Mouse (Mus musculus): ENCODE measurements around the gene Adcy9. TPM values are rescaled to one million over a fixed set of nuclear protein-coding genes. Genes with fewer than 3 reads are reported as not detected.

The Adcy9 gene
- polyA plus RNA-seq, 1 experiment from 2014 or later: 1.3 TPM

DNA sequence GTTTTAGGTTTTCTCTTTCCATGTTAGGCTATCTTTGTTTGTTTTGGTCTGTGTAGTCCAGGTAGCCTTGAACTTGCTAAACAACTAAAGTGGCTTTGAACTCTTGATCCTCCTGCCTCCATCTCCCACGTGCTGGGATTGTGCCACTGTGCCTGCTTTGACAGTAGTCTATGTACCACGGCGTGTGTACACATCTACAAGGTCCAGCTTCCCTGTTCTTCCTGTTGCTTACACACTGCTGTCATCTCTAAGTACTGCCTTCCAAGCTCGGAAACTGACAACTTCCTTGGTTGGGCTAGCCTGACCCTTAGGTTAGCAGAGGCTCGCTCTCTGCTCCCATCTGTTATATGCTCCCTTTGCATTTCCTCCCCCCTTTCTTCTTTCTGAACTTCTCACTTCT lies 116.7 kb downstream of the Adcy9 start:
- WGBS: 81% methylated on average over 5 of the region's 5 CpGs
- Histone ChIP-seq H3K4me2 (no peak overlapping the region), H3K9ac (ENCODE audit: low read length) (no peak overlapping the region), H3K9me3 (ENCODE audit: control insufficient read depth, low read length) (no peaks in the 10 kb centered on the region), H3K27me3 (ENCODE audit: control insufficient read depth, insufficient read depth, low read length) (no peaks in the 10 kb centered on the region), H3K4me1 (ENCODE audit: control insufficient read depth, insufficient read depth, low read length) (no peaks in the 10 kb centered on the region), H3K36me3 (ENCODE audit: control insufficient read depth, insufficient read depth, low read length) (no peaks in the 10 kb centered on the region), H3K27ac (ENCODE audit: low read depth, low read length) (no peak overlapping the region), H3K4me3 (ENCODE audit: low read depth, low read length) (no peak overlapping the region)
- no peak for ATAC-seq (ENCODE audit: low FRiP score)
- no peak for DNase-seq (ENCODE audit: low spot score, missing footprints)

DNA sequence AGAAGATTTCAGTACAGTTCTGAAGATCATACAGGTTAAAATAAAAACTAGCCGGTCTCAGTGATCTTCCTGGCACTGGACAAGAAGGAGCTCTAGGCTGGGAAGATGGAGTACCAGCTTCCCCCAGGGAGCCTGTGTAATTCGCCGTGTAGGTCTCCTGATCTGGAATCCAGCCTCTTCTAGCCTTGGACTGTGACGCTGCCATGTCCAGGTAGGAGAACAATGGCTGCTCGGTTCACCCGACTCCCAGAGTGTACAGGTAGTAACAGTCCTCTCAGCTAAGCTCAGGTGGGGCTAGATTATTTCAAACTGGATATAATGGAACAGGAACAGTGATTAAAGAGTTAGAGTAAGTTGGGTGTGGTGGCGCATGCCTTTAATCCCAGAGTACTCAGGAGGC lies 120.0 kb downstream of the Adcy9 start:
- H3K4me3 ChIP-seq (ENCODE audit: low read depth, low read length): no peak overlapping the region
- WGBS: 91% methylated on average over 7 of the region's 7 CpGs

GRCm38 (mm10) chr16:4293259-4293658 lies 127.0 kb downstream of the Adcy9 start:
- whole genome bisulfite sequencing: 84% methylated on average over 3 of the region's 3 CpGs
- H3K27me3 ChIP-seq (ENCODE audit: control insufficient read depth, insufficient read depth, low read length): no peaks in the 10 kb centered on the region
- no peak overlapping the region for H3K27ac ChIP-seq (ENCODE audit: low read depth, low read length)
- no peaks in the 10 kb centered on the region for H3K9me3 ChIP-seq (ENCODE audit: control insufficient read depth, low read length)
- no peak overlapping the region for H3K4me2 ChIP-seq
- no peak overlapping the region for H3K9ac ChIP-seq (ENCODE audit: low read length)
- H3K4me3 ChIP-seq (ENCODE audit: low read depth, low read length): no peak overlapping the region
- no peaks in the 10 kb centered on the region for H3K4me1 ChIP-seq (ENCODE audit: control insufficient read depth, insufficient read depth, low read length)
- no peak for DNase-seq (ENCODE audit: low spot score, missing footprints)
- ATAC-seq (ENCODE audit: low FRiP score): no peak
- H3K36me3 ChIP-seq (ENCODE audit: control insufficient read depth, insufficient read depth, low read length): no peaks in the 10 kb centered on the region

More for the DNA sequence above, 120.0 kb downstream of the Adcy9 start:
- Histone ChIP-seq H3K27ac (ENCODE audit: low read depth, low read length) (no peak overlapping the region), H3K9ac (ENCODE audit: low read length) (no peak overlapping the region), H3K27me3 (ENCODE audit: control insufficient read depth, insufficient read depth, low read length) (no peaks in the 10 kb centered on the region), H3K36me3 (ENCODE audit: control insufficient read depth, insufficient read depth, low read length) (no peaks in the 10 kb centered on the region), H3K9me3 (ENCODE audit: control insufficient read depth, low read length) (no peaks in the 10 kb centered on the region), H3K4me2 (no peak overlapping the region), H3K4me1 (ENCODE audit: control insufficient read depth, insufficient read depth, low read length) (no peaks in the 10 kb centered on the region)
- ATAC-seq (ENCODE audit: low FRiP score) (no peak), DNase-seq (ENCODE audit: low spot score, missing footprints) (no peak)

GRCm38 (mm10) chr16:4289507-4289906 lies 130.8 kb downstream of the Adcy9 start:
- Histone ChIP-seq H3K9me3 (ENCODE audit: control insufficient read depth, low read length) (no peaks in the 10 kb centered on the region), H3K36me3 (ENCODE audit: control insufficient read depth, insufficient read depth, low read length) (no peaks in the 10 kb centered on the region), H3K27me3 (ENCODE audit: control insufficient read depth, insufficient read depth, low read length) (no peaks in the 10 kb centered on the region), H3K4me1 (ENCODE audit: control insufficient read depth, insufficient read depth, low read length) (no peaks in the 10 kb centered on the region), H3K4me3 (ENCODE audit: low read depth, low read length) (no peak overlapping the region), H3K9ac (ENCODE audit: low read length) (no peak overlapping the region), H3K27ac (ENCODE audit: low read depth, low read length) (no peak overlapping the region), H3K4me2 (no peak overlapping the region)
- no peak for ATAC-seq (ENCODE audit: low FRiP score)
- DNase-seq (ENCODE audit: low spot score, missing footprints): no peak

GRCm38 (mm10) chr16:4286593-4286992 lies 133.7 kb downstream of the Adcy9 start:
- 89% methylated on average over 7 of the region's 7 CpGs for WGBS
- no peak overlapping the region for H3K9ac ChIP-seq (ENCODE audit: low read length)
- H3K4me1 ChIP-seq (ENCODE audit: control insufficient read depth, insufficient read depth, low read length): no peaks in the 10 kb centered on the region
- H3K27ac ChIP-seq (ENCODE audit: low read depth, low read length): no peak overlapping the region
- no peaks in the 10 kb centered on the region for H3K27me3 ChIP-seq (ENCODE audit: control insufficient read depth, insufficient read depth, low read length)
- DNase-seq (ENCODE audit: low spot score, missing footprints) (no peak), ATAC-seq (ENCODE audit: low FRiP score) (no peak)
- H3K9me3 ChIP-seq (ENCODE audit: control insufficient read depth, low read length): no peaks in the 10 kb centered on the region
- no peaks in the 10 kb centered on the region for H3K36me3 ChIP-seq (ENCODE audit: control insufficient read depth, insufficient read depth, low read length)
- H3K4me2 ChIP-seq: no peak overlapping the region
- no peak overlapping the region for H3K4me3 ChIP-seq (ENCODE audit: low read depth, low read length)

DNA sequence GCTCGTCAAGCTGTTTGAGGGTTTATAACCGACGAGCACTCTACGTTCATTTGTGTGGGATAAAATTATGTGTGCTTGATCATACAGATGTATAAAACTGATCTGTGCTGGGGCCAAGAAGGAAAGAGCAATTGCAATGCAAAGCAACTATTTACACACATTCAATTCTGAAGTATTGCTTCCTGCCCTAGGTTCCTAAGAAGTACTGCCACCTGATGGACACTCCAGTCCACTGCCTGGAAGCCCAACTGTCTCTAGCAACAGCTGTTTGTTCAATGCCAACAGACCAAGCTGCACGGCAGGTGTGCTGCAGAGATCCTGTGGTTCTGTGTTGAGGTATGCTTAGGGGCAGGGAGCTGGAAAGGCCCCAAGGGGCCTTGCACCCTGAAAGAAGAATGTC lies 135.0 kb downstream of the Adcy9 start:
- 75% methylated on average over 5 of the region's 5 CpGs for WGBS
- no peak overlapping the region for H3K4me2 ChIP-seq
- H3K9me3 ChIP-seq (ENCODE audit: control insufficient read depth, low read length): no peaks in the 10 kb centered on the region
- H3K27ac ChIP-seq (ENCODE audit: low read depth, low read length): no peak overlapping the region
- no peaks in the 10 kb centered on the region for H3K4me1 ChIP-seq (ENCODE audit: control insufficient read depth, insufficient read depth, low read length)
- no peak overlapping the region for H3K9ac ChIP-seq (ENCODE audit: low read length)
- no peak overlapping the region for H3K4me3 ChIP-seq (ENCODE audit: low read depth, low read length)
- DNase-seq (ENCODE audit: low spot score, missing footprints) (no peak), ATAC-seq (ENCODE audit: low FRiP score) (no peak)
- no peaks in the 10 kb centered on the region for H3K36me3 ChIP-seq (ENCODE audit: control insufficient read depth, insufficient read depth, low read length)
- no peaks in the 10 kb centered on the region for H3K27me3 ChIP-seq (ENCODE audit: control insufficient read depth, insufficient read depth, low read length)

DNA sequence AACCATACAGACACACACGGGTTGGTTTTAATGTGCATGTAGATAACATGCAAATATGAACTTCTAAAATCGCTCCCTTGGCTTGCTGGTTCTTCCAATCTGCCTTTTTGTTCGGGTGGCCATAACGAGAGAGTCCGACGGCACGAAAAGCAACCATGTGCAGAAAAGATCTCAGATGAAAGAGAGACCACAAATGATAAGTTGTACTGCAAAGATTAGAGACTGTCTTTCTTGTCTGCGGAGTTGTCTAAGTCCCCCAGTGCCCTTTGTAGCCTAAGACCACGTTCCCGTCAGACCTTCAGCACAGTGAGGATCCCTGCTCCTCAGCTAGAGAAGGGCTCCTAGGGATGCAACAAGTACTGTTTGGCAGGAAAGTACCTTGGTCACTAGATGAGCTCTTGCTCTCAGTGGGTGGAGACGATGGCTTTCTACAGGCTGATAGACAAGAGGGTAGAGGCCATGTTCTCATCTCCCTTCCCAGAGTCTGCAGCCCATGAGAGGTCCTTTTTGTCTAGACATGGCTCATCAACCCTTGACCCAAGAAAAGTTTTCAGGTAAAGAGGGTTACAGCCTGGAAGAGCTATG lies 136.9 kb downstream of the Adcy9 start:
- no peak for DNase-seq (ENCODE audit: low spot score, missing footprints)
- no peak for ATAC-seq (ENCODE audit: low FRiP score)
- Histone ChIP-seq H3K9me3 (ENCODE audit: control insufficient read depth, low read length) (no peaks in the 10 kb centered on the region), H3K4me2 (no peak overlapping the region), H3K4me1 (ENCODE audit: control insufficient read depth, insufficient read depth, low read length) (no peaks in the 10 kb centered on the region), H3K4me3 (ENCODE audit: low read depth, low read length) (no peak overlapping the region), H3K9ac (ENCODE audit: low read length) (no peak overlapping the region), H3K36me3 (ENCODE audit: control insufficient read depth, insufficient read depth, low read length) (no peaks in the 10 kb centered on the region), H3K27ac (ENCODE audit: low read depth, low read length) (no peak overlapping the region), H3K27me3 (ENCODE audit: control insufficient read depth, insufficient read depth, low read length) (no peaks in the 10 kb centered on the region)
- 89% methylated on average over 11 of the region's 11 CpGs for WGBS

DNA sequence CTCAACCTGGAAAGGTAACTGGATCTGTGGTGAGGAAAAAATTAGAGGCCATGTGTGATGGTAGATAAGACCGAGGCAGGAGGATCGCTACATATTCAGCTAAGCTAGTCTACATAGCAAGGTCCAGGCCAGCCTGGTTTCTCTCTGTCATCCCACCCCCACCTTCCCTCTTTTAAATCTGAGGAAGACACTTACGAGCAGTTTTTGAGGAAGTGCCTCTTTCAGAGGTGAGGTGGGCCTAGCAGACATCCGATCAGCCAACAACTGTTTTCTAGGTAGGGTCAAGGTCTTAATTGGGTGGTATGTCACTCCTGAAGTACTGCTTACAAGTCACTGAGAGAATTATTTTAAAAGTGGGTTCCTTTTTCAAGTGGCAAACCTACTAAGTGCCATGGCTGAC lies 138.8 kb downstream of the Adcy9 start:
- 92% methylated on average over 4 of the region's 4 CpGs for WGBS
- no peak overlapping the region for H3K4me3 ChIP-seq (ENCODE audit: low read depth, low read length)
- DNase-seq (ENCODE audit: low spot score, missing footprints): no peak
- no peaks in the 10 kb centered on the region for H3K9me3 ChIP-seq (ENCODE audit: control insufficient read depth, low read length)
- H3K27me3 ChIP-seq (ENCODE audit: control insufficient read depth, insufficient read depth, low read length): no peaks in the 10 kb centered on the region
- no peak for ATAC-seq (ENCODE audit: low FRiP score)
- no peak overlapping the region for H3K4me2 ChIP-seq
- H3K9ac ChIP-seq (ENCODE audit: low read length): no peak overlapping the region
- H3K36me3 ChIP-seq (ENCODE audit: control insufficient read depth, insufficient read depth, low read length): no peaks in the 10 kb centered on the region
- no peaks in the 10 kb centered on the region for H3K4me1 ChIP-seq (ENCODE audit: control insufficient read depth, insufficient read depth, low read length)
- H3K27ac ChIP-seq (ENCODE audit: low read depth, low read length): no peak overlapping the region

GRCm38 (mm10) chr16:4280949-4281348 lies 139.3 kb downstream of the Adcy9 start:
- no peak for ATAC-seq (ENCODE audit: low FRiP score)
- H3K4me1 ChIP-seq (ENCODE audit: control insufficient read depth, insufficient read depth, low read length): no peaks in the 10 kb centered on the region
- 91% methylated on average over 9 of the region's 9 CpGs for WGBS

DNA sequence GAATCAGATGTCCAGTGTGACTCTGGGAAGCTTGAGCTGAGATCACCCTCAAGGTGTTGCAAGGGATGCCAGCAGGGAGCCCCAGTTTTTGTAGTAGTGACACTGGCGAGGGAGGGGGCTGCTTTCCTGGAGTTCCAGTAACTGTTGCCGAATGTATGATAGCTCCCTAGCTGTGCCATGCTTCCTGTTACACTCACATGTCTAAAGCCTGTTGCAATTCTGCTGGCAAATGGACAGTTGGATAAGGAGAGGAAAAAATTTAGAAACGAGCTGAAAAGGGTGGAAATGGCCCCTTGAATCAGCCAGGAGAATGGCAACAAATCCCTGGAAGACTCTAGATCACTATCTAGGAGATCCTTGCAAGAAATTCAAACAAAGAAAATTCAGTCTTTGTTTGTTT lies 140.7 kb downstream of the Adcy9 start:
- H3K27ac ChIP-seq (ENCODE audit: low read depth, low read length): no peak overlapping the region
- DNase-seq (ENCODE audit: low spot score, missing footprints) (no peak), ATAC-seq (ENCODE audit: low FRiP score) (no peak)
- no peak overlapping the region for H3K4me2 ChIP-seq
- no peak overlapping the region for H3K9ac ChIP-seq (ENCODE audit: low read length)
- no peaks in the 10 kb centered on the region for H3K36me3 ChIP-seq (ENCODE audit: control insufficient read depth, insufficient read depth, low read length)
- H3K9me3 ChIP-seq (ENCODE audit: control insufficient read depth, low read length): no peaks in the 10 kb centered on the region
- WGBS: 65% methylated on average over 3 of the region's 3 CpGs
- no peaks in the 10 kb centered on the region for H3K27me3 ChIP-seq (ENCODE audit: control insufficient read depth, insufficient read depth, low read length)
- no peaks in the 10 kb centered on the region for H3K4me1 ChIP-seq (ENCODE audit: control insufficient read depth, insufficient read depth, low read length)
- no peak overlapping the region for H3K4me3 ChIP-seq (ENCODE audit: low read depth, low read length)

More at GRCm38 (mm10) chr16:4280949-4281348, 139.3 kb downstream of the Adcy9 start:
- no peak overlapping the region for H3K9ac ChIP-seq (ENCODE audit: low read length)
- no peaks in the 10 kb centered on the region for H3K36me3 ChIP-seq (ENCODE audit: control insufficient read depth, insufficient read depth, low read length)
- no peak for DNase-seq (ENCODE audit: low spot score, missing footprints)
- H3K4me2 ChIP-seq: no peak overlapping the region
- no peak overlapping the region for H3K27ac ChIP-seq (ENCODE audit: low read depth, low read length)
- H3K9me3 ChIP-seq (ENCODE audit: control insufficient read depth, low read length): no peaks in the 10 kb centered on the region
- no peak overlapping the region for H3K4me3 ChIP-seq (ENCODE audit: low read depth, low read length)
- no peaks in the 10 kb centered on the region for H3K27me3 ChIP-seq (ENCODE audit: control insufficient read depth, insufficient read depth, low read length)
